Mouse (Mus musculus) G1E (cell line): ENCODE data around the gene Fbxl19. TPM values are rescaled to one million over a fixed set of nuclear protein-coding genes. Genes with fewer than 3 reads are reported as not detected.

Experiments
- ATAC-seq: 2 replicates; pipeline ENCODE4 v1.8.0; 2016; ENCODE audit warnings: mild to moderate bottlenecking; ENCODE audit not compliant: insufficient number of reproducible peaks, poor library complexity, low FRiP score, severe bottlenecking; ENCODE audit errors: extremely low read depth
- DNase-seq: peaks from one replicate; pipeline ENCODE4 v3.0.0; 2012; ENCODE audit warnings: low spot score
- H3K27me3 ChIP-seq: 2 replicates; pipeline ENCODE4 v1.6.1; 2012; ENCODE audit warnings: mild to moderate bottlenecking, low read length, inconsistent platforms; ENCODE audit not compliant: insufficient read depth
- H3K36me3 ChIP-seq: replicated peaks from 2 replicates; pipeline ENCODE3; 2012; ENCODE audit warnings: mild to moderate bottlenecking, inconsistent platforms
- H3K4me1 ChIP-seq: 2 replicates; pipeline ENCODE4 v1.6.1; 2012; ENCODE audit warnings: low read depth, low read length, inconsistent platforms, mixed read lengths; ENCODE audit not compliant: insufficient read depth
- H3K4me3 ChIP-seq: 2 replicates; pipeline ENCODE4 v1.5.1; 2012; ENCODE audit warnings: low read depth, mild to moderate bottlenecking, inconsistent platforms, low read length, moderate library complexity, mixed read lengths
- H3K9me3 ChIP-seq: replicated peaks from 2 replicates; pipeline ENCODE4 v1.6.1; 2012; ENCODE audit warnings: inconsistent platforms
- CTCF ChIP-seq: IDR thresholded peaks from 2 replicates; pipeline ENCODE4 v1.5.1; 2012; ENCODE audit warnings: low read depth, low read length, inconsistent platforms, mixed read lengths
- GATA1 ChIP-seq: IDR thresholded peaks from 2 replicates; pipeline ENCODE4 v1.6.1; 2012; ENCODE audit warnings: borderline replicate concordance, low read length, inconsistent platforms, mixed read lengths
- GATA2 ChIP-seq: IDR thresholded peaks from 2 replicates; pipeline ENCODE4 v1.6.1; 2012; ENCODE audit warnings: low read depth, low read length, inconsistent platforms, borderline replicate concordance
- POLR2AphosphoS5 ChIP-seq: IDR thresholded peaks from 2 replicates; pipeline ENCODE4 v1.6.1; 2012; ENCODE audit warnings: low read depth, low read length, inconsistent platforms; ENCODE audit not compliant: insufficient replicate concordance
- TAL1 ChIP-seq: conservative IDR thresholded peaks from 2 replicates; pipeline ENCODE4 v1.6.1; 2012; ENCODE audit warnings: low read depth, low read length, inconsistent platforms, mixed read lengths
- polyA plus RNA-seq: library from polyadenylated mRNA; stranded (reverse); fragments of >175 nt; gene quantifications from 2 replicates; pipeline ENCODE4 v1.2.3, GENCODE M21; 2012
- total RNA-seq, 2 experiments: library from RNA; stranded (forward) in 1 of 2; stranded (reverse) in 1 of 2; fragments of 200-1000 nt in 1 of 2; fragments of >200 nt in 1 of 2; fragmentation: Nextera tagmentation in 1 of 2; gene quantifications; 2 replicates each; pipeline ENCODE4 v1.2.3; 2014 to 2017

The Fbxl19 gene
- total and polyA plus RNA-seq, 3 experiments, result 6.4 to 54.4 (median 15.1) TPM

DNA sequence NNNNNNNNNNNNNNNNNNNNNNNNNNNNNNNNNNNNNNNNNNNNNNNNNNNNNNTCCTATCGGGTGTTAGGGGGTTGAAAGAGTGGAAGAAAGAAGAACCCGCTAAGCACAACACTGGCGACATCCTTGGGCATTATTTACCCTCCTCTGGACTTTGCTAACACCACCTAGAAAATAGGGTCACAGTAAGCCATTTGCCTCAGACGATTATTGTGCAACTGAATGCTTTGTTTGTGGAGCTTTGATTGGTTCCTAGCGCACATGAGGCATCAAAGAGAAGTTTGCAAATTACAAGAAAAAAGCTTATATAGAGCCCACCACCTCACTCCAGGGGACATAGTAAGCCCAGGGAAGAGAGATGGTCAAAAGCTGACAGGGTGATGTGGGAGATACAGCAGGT lies 64.5 kb downstream of the Fbxl19 start:
- no peak overlapping the region for H3K4me3 ChIP-seq
- peaks cover 57% of the 10 kb centered on the region for H3K4me1 ChIP-seq
- no peaks in the 10 kb centered on the region for H3K27me3 ChIP-seq
- TF ChIP-seq TAL1, result no peak
- TF ChIP-seq GATA1, result no peak
- no peak for TF ChIP-seq POLR2AphosphoS5
- TF ChIP-seq GATA2, result no peak
- DNase-seq, result no peak
- no peak for ATAC-seq
- H3K9me3 ChIP-seq, result no peaks in the 10 kb centered on the region
- H3K36me3 ChIP-seq, result peaks cover 8% of the 10 kb centered on the region

DNA sequence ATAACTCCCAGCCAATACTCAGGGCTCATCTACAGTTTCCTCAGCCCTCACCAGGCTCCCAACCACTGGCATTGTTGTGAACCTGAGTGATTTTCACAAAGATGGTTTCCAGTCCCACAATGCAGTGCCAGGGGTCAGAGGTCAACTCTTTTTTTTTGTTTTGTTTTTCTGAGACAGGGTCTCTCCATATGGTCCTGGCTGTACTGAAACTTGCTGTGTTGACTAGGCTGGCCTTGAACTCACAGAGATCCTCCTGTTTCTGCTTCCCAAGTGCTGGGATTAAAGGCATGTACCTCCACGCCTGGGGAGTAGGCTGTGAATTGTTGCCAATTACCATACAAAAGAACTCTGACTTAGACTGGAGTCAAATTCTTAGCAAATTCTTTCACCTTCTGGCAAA lies 65.5 kb downstream of the Fbxl19 start:
- Histone ChIP-seq H3K27me3 (peaks cover 1% of the 10 kb centered on the region; the same call in 1 of the 2 replicates), H3K36me3 (no peaks in the 10 kb centered on the region), H3K4me1 (peaks cover 47% of the 10 kb centered on the region), H3K9me3 (no peaks in the 10 kb centered on the region), H3K4me3 (no peak overlapping the region)
- no peak for DNase-seq
- TF ChIP-seq GATA1 (no peak), POLR2AphosphoS5 (no peak), TAL1 (no peak), GATA2 (no peak), CTCF (no peak)
- no peak for ATAC-seq

- TF ChIP-seq GATA2 (no peak), GATA1 (no peak), POLR2AphosphoS5 (no peak), TAL1 (no peak), CTCF (no peak)
- peaks cover 39% of the 10 kb centered on the region for H3K4me1 ChIP-seq
These were observed 66.3 kb downstream of the Fbxl19 start for GRCm38 (mm10) chr7:127810650-127811049.

DNA sequence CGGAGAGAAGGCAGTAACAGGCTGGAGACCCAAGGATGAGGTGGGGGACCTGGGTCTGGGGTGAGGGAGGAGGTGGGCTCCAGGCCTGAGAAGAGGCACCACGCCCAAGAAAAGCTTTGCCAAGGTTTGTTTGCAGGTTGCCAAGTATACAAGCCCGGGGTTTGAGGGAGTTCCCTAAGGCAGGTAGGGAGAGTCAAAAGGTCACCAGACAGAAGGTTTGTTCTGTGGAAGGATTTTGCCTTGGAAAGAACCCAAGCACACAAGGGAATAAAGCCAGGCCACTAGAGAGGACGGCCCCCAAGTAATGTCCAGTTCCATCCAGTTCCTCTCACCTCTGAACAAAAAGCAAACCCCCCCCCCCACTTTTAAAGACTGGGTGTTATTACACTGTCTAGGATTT lies 66.9 kb downstream of the Fbxl19 start:
- TF ChIP-seq GATA1 (no peak), GATA2 (no peak), POLR2AphosphoS5 (no peak), TAL1 (no peak)
- H3K27me3 ChIP-seq, result peaks cover 12% of the 10 kb centered on the region; the same call in 1 of the 2 replicates
- no peaks in the 10 kb centered on the region for H3K9me3 ChIP-seq
- ATAC-seq, result no peak
- no peak for DNase-seq
- H3K4me3 ChIP-seq, result no peak overlapping the region
- peaks cover 39% of the 10 kb centered on the region for H3K4me1 ChIP-seq
- no peaks in the 10 kb centered on the region for H3K36me3 ChIP-seq

More at GRCm38 (mm10) chr7:127810650-127811049, 66.3 kb downstream of the Fbxl19 start:
- Histone ChIP-seq H3K9me3 (no peaks in the 10 kb centered on the region), H3K4me3 (no peak overlapping the region), H3K27me3 (peaks cover 6% of the 10 kb centered on the region; the same call in 1 of the 2 replicates), H3K36me3 (no peaks in the 10 kb centered on the region)
- ATAC-seq (no peak), DNase-seq (no peak)

GRCm38 (mm10) chr7:127812292-127812691 lies 67.9 kb downstream of the Fbxl19 start:
- no peak for ATAC-seq
- H3K4me3 ChIP-seq, result no peak overlapping the region
- TF ChIP-seq CTCF (no peak), TAL1 (no peak), POLR2AphosphoS5 (no peak), GATA1 (no peak), GATA2 (no peak)
- no peaks in the 10 kb centered on the region for H3K36me3 ChIP-seq
- DNase-seq, result no peak
- no peaks in the 10 kb centered on the region for H3K9me3 ChIP-seq
- H3K4me1 ChIP-seq, result peaks cover 29% of the 10 kb centered on the region
- peaks cover 19% of the 10 kb centered on the region for H3K27me3 ChIP-seq

DNA sequence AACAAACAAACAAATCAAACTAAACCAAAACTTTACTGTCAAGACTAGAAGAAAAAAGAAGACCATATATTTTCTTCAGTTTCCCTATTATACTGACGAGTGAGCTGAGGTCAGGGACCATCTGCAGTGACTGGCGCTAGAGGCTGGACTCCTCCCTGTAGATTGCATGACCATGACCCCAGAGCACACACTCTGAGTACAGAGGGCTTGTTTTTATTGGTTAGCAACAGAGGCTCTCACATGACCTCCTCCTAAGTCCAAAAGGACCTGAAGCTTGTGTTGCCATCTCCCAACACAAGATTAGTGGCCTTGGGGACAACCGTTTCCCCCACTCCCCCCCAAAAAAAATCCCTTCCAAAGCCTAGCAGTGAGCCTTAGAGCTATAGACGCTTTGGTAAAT lies 69.5 kb downstream of the Fbxl19 start:
- H3K9me3 ChIP-seq, result no peaks in the 10 kb centered on the region
- peaks cover 29% of the 10 kb centered on the region for H3K27me3 ChIP-seq
- ATAC-seq, result no peak
- no peak overlapping the region for H3K4me3 ChIP-seq
- peaks cover 17% of the 10 kb centered on the region for H3K4me1 ChIP-seq
- no peaks in the 10 kb centered on the region for H3K36me3 ChIP-seq
- no peak for DNase-seq
- TF ChIP-seq GATA2 (no peak), POLR2AphosphoS5 (no peak), GATA1 (no peak), TAL1 (no peak), CTCF (no peak)
